Mouse (Mus musculus) liver, embryonic 14.5 days (tissue): ENCODE data around the gene Mef2c. TPM values are rescaled to one million over a fixed set of nuclear protein-coding genes. Genes with fewer than 3 reads are reported as not detected.

Source experiments
- ATAC-seq: fragments of 200-750 bp; cut with Nextera tagmentation; 2 replicates; pipeline ENCODE4 v1.8.0; 2017; ENCODE audit warnings: moderate number of reproducible peaks, mild to moderate bottlenecking, moderate library complexity; ENCODE audit not compliant: insufficient read depth
- DNase-seq, 3 experiments: peaks; one replicate each; pipeline ENCODE4 v3.0.0-alpha.2; 2012 to 2013; ENCODE audit warnings: low read depth in 3 of 3, low spot score in 3 of 3
- H3K27ac ChIP-seq: fragments of 300-500 bp; sonication (generic); 2 replicates; pipeline ENCODE4 v1.5.1; 2014; ENCODE audit warnings: moderate library complexity, mild to moderate bottlenecking, control low read depth, inconsistent platforms
- H3K27me3 ChIP-seq: fragments of 300-500 bp; sonication (generic); 2 replicates; pipeline ENCODE4 v1.6.1; 2014; ENCODE audit warnings: mild to moderate bottlenecking, low read length, moderate library complexity; ENCODE audit not compliant: control insufficient read depth, insufficient read depth
- H3K36me3 ChIP-seq: fragments of 300-500 bp; sonication (generic); replicated peaks from 2 replicates; pipeline ENCODE4 v1.6.1; 2014; ENCODE audit warnings: low read depth; ENCODE audit not compliant: control insufficient read depth, insufficient read depth
- H3K4me1 ChIP-seq, 2 experiments: fragments of 200-500 bp in 1 of 2; fragments of 300-500 bp in 1 of 2; sonication (generic) in 1 of 2; replicated peaks; 2 replicates each; pipeline ENCODE4 v1.6.1; 2012 to 2014; ENCODE audit warnings: antibody characterized with exemption in 1 of 2, inconsistent platforms in 1 of 2, low read length in 1 of 2; ENCODE audit not compliant: control insufficient read depth in 2 of 2, insufficient read depth in 2 of 2
- H3K4me2 ChIP-seq: fragments of 300-500 bp; sonication (generic); 2 replicates; pipeline ENCODE4 v1.6.1; 2014; ENCODE audit warnings: low read depth, mild to moderate bottlenecking, control low read depth, moderate library complexity
- H3K4me3 ChIP-seq, 2 experiments: fragments of 200-500 bp in 1 of 2; fragments of 300-500 bp in 1 of 2; sonication (generic) in 1 of 2; 2 replicates each; pipeline ENCODE4 v1.5.1; 2012 to 2014; ENCODE audit warnings: low read depth in 2 of 2, low read length in 2 of 2, mild to moderate bottlenecking in 2 of 2, control low read depth in 1 of 2, inconsistent platforms in 1 of 2, moderate library complexity in 1 of 2; ENCODE audit not compliant: insufficient read depth in 1 of 2
- H3K9ac ChIP-seq: fragments of 300-500 bp; sonication (generic); replicated peaks from 2 replicates; pipeline ENCODE4 v1.6.1; 2014; ENCODE audit warnings: mild to moderate bottlenecking, control low read depth, moderate library complexity
- H3K9me3 ChIP-seq: fragments of 300-500 bp; sonication (generic); 2 replicates; pipeline ENCODE4 v1.6.1; 2016; ENCODE audit warnings: low read length, mixed read lengths; ENCODE audit not compliant: control insufficient read depth
- CTCF ChIP-seq: IDR thresholded peaks from 2 replicates; pipeline ENCODE4 v1.5.1; 2016; ENCODE audit warnings: antibody characterized with exemption, low read depth, control low read depth
- EP300 ChIP-seq: IDR thresholded peaks from 2 replicates; pipeline ENCODE4 v1.6.1; 2016; ENCODE audit warnings: antibody characterized with exemption, low read depth
- WGBS: fragments of 180-500 bp; shearing (Covaris S2); extraction: QIAGEN DNeasy Blood & Tissue Kit; methylation state at CpG from one replicate; pipeline ENCODE4 v1.1.7; 2014; ENCODE audit not compliant: insufficient replicate concordance; 5-methylcytosine and 5-hydroxymethylcytosine counted together
- polyA plus RNA-seq, 2 experiments: library from polyadenylated mRNA; depleted of rRNA in 1 of 2; stranded (reverse) in 1 of 2; unstranded in 1 of 2; fragments of >200 nt; fragmentation: Nextera tagmentation in 1 of 2; extraction: Ambion mirVana in 1 of 2; gene quantifications; 2 replicates each; pipeline versions ENCODE4 v1.2.1 to v1.2.3; 2012 to 2014

Gene Mef2c
- polyA plus RNA-seq, 2 experiments, result 3.2 to 8.7 TPM

- 47% methylated on average over 3 of the region's 3 CpGs for WGBS
- DNase-seq (no peak), ATAC-seq (no peak)
- Histone ChIP-seq H3K27me3 (no peaks in the 10 kb centered on the region), H3K36me3 (no peaks in the 10 kb centered on the region), H3K27ac (no peak overlapping the region), H3K9me3 (no peaks in the 10 kb centered on the region), H3K9ac (no peak overlapping the region), H3K4me2 (no peak overlapping the region), H3K4me1 (peaks cover 2 to 11% of the 10 kb centered on the region in 2 experiments; a peak in 2 of 4 replicates), H3K4me3 (no peak overlapping the region)
- TF ChIP-seq CTCF (no peak), EP300 (no peak)
Measured at GRCm38 (mm10) chr13:83649051-83649450, 145.2 kb downstream of the Mef2c start.

- TF ChIP-seq CTCF, result no peak
- TF ChIP-seq EP300, result peak; percentile 35; the same call in 1 of the 2 replicates
- Histone ChIP-seq H3K4me2 (peak overlapping the region; percentile 30), H3K9ac (no peak overlapping the region), H3K9me3 (no peaks in the 10 kb centered on the region), H3K4me1 (peaks cover 2 to 11% of the 10 kb centered on the region in 2 experiments; a peak in 2 of 4 replicates), H3K27ac (no peak overlapping the region), H3K4me3 (0 out of 4 replicates have a peak overlapping the region, but pooled peaks of 1 of the 2 experiments have one; percentile 1), H3K27me3 (no peaks in the 10 kb centered on the region), H3K36me3 (no peaks in the 10 kb centered on the region)
- ATAC-seq (peak; percentile 85), DNase-seq (peak in 2 of 3 experiments; percentile 9 to 17)
- 24% methylated on average over 12 of the region's 12 CpGs for WGBS
Measured at GRCm38 (mm10) chr13:83649795-83650476, 146.1 kb downstream of the Mef2c start.

GRCm38 (mm10) chr13:83650807-83651206 is 147.0 kb downstream of the Mef2c start:
- Histone ChIP-seq H3K36me3 (no peaks in the 10 kb centered on the region), H3K4me1 (peaks cover 2 to 11% of the 10 kb centered on the region in 2 experiments; a peak in 2 of 4 replicates), H3K4me2 (no peak overlapping the region), H3K4me3 (no peak overlapping the region), H3K27ac (no peak overlapping the region), H3K9me3 (no peaks in the 10 kb centered on the region), H3K27me3 (no peaks in the 10 kb centered on the region), H3K9ac (no peak overlapping the region)
- ATAC-seq, result no peak
- no peak for DNase-seq
- TF ChIP-seq CTCF, result no peak
- no peak for TF ChIP-seq EP300
- WGBS, result 71% methylated on average over 3 of the region's 3 CpGs

- DNase-seq (no peak), ATAC-seq (peak; percentile 16; the same call in 1 of the 2 replicates)
- Histone ChIP-seq H3K9me3 (no peaks in the 10 kb centered on the region), H3K27ac (no peak overlapping the region), H3K4me1 (peaks cover 2 to 11% of the 10 kb centered on the region in 2 experiments; a peak in 2 of 4 replicates), H3K4me2 (no peak overlapping the region), H3K36me3 (no peaks in the 10 kb centered on the region), H3K4me3 (no peak overlapping the region), H3K9ac (no peak overlapping the region), H3K27me3 (no peaks in the 10 kb centered on the region)
- 51% methylated on average over 7 of the region's 7 CpGs for WGBS
- TF ChIP-seq CTCF (no peak), EP300 (no peak)
Measured at GRCm38 (mm10) chr13:83651941-83652548, 148.2 kb downstream of the Mef2c start.

- ATAC-seq, result no peak
- 76% methylated on average over 8 of the region's 8 CpGs for WGBS
- Histone ChIP-seq H3K36me3 (no peaks in the 10 kb centered on the region), H3K4me1 (peaks cover 2 to 11% of the 10 kb centered on the region in 2 experiments; a peak in 2 of 4 replicates), H3K27ac (no peak overlapping the region), H3K27me3 (no peaks in the 10 kb centered on the region), H3K9me3 (no peaks in the 10 kb centered on the region), H3K9ac (no peak overlapping the region), H3K4me2 (no peak overlapping the region), H3K4me3 (no peak overlapping the region)
- TF ChIP-seq EP300, result no peak
- TF ChIP-seq CTCF, result no peak
- no peak for DNase-seq
Measured at GRCm38 (mm10) chr13:83652560-83652959, 148.7 kb downstream of the Mef2c start.
